Mouse (Mus musculus) gastrocnemius, postnatal 4 days (tissue): ENCODE measurements around the gene Abhd11. TPM values are rescaled to one million over a fixed set of nuclear protein-coding genes. Genes with fewer than 3 reads are reported as not detected.

ENCODE experiments used
- DNase-seq, 2 experiments: peaks; one replicate each; pipeline ENCODE4 v3.0.0; 2021 to 2022; ENCODE audit warnings: low spot score in 2 of 2, mixed read lengths in 2 of 2
- total RNA-seq, 2 experiments: library from RNA; stranded (reverse); gene quantifications; 2 replicates each; pipeline ENCODE4 v1.2.3; 2021

Gene Abhd11
- total RNA-seq, 2 experiments from 2014 or later: 44.0 to 44.6 TPM

- DNase-seq: peak in 1 of 2 experiments; percentile 29
These were observed 23.2 kb upstream of the Abhd11 start, which contains the start of gene Cldn3 for GRCm38 (mm10) chr5:134985633-134986297. Gene Cldn3 (plus strand): TSS chr5:134986214.

GRCm38 (mm10) chr5:134986298-134987268 is 22.4 kb upstream of the Abhd11 start:
- DNase-seq: peak in 1 of 2 experiments; percentile 15

DNA sequence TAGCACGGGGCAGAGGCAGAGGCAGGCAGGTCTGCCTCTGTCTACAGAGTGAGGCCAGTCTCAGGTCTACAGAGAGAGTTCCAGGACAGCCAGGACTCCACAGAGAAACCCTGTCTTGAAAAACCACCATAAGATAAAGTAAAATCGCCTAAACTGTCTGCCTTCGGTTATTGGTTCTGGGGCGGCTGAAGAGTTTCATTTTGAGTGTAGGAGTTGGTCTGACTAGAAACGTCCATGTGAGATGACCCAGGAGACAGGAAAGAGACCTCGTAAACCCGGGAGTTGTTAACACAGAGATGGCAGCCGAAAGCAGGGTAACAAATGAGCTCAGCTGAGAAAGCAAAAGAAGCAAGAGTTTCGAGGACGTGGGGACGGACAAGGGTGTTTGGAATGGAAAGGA is 19.8 kb upstream of the Abhd11 start:
- DNase-seq: no peak

GRCm38 (mm10) chr5:134989741-134990140 is 19.2 kb upstream of the Abhd11 start:
- no peak for DNase-seq

GRCm38 (mm10) chr5:134992566-134992965 is 16.4 kb upstream of the Abhd11 start:
- no peak for DNase-seq

- no peak for DNase-seq
These were observed 10.6 kb upstream of the Abhd11 start for GRCm38 (mm10) chr5:134998359-134998758.

GRCm38 (mm10) chr5:134999797-135000196 is 9.2 kb upstream of the Abhd11 start:
- DNase-seq: no peak

- no peak for DNase-seq
These were observed 8.2 kb upstream of the Abhd11 start for GRCm38 (mm10) chr5:135000751-135001150.

- peak in 1 of 2 experiments; percentile 17 for DNase-seq
These were observed 7.6 kb upstream of the Abhd11 start for GRCm38 (mm10) chr5:135001309-135001708.

DNA sequence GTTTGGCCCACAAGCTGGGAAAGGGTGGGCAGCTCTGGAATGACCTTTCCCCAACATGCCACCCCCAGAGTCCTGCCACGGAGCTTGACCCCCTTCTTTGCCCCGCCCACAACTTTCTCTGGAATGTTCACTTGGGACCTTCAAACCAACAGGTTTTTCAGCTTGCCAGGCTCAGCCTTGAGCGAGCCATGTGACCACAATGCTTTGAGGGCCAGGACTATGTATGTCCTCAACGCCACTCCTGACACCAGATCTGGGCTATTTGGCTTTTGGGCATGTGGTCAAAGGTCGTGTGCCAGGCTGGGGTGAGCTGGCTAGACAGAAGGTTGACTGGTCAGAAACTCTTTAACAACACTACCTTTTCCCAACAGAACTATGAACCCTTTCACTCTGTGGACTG is 6.8 kb upstream of the Abhd11 start:
- DNase-seq: no peak

DNA sequence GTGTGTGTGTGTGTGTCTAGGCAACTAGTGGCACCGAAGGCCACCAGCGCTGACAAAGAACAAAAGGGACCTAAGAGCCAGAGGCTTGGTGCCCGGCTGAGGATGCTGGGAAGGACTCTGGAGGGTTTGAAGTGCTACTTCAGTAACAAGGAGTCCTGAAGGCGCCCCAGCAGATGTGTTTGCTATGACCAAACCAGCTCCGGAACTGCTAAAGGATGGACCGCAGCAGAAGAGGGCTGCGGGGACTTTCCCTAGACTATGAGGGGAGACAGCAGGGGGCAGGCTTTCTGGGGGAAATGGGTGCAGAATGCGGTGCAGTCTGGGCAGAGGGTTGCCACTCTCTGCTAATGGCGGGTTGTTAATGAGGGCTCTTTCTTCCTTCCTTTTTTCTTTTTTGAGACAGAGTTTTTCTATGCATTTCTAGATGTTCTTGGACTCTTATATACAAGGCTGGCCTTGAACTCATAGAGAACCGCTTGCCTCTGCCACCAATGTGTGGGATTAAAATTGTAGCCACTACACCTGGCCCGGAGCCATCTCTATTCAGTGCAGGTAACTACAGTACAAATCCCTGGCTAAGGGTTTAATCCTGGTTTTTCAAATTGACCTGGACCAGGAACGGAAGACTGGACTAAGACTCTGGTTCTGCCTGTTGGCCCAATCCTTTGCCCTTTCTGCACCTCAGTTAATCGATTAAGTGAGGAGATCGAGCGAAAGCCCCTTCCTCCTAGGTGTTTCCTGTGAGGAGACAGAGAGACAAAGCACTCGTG is 965 bp upstream of the Abhd11 start:
- peak in 1 of 2 experiments; percentile 36 for DNase-seq

DNA sequence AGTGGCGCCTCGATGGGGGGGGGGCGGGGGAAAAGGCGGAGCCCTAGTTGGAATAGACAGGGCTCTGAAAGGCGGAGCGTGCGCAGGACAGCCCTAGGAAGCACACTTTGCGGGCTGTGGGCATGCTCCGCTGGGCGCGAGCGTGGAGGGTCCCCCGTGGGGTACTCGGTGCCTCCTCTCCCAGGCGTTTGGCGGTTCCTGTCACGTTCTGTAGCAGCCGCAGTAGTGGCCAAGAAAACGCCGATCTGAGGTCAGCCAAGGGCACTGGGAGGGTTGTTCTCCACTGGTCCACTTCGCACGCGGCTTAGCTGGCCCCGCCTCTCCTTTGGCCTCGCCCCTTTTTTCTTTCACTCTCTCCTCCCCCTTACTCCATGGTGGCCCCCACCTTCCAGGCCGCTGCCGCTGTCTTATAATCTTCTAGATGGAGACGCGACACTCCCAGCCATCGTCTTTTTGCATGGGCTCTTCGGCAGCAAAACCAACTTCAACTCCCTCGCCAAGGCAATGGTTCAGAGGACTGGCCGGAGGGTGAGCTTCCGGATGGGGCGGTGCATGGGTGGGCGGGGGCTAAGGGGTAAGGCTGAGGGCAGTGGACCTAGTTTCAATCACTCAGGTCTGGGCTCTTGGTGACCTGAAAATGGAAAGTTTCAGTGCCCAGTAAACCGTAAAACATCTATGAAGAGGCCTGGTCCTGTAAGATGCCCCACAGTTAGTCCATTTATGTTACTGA is 803 bp downstream of the Abhd11 start:
- DNase-seq: peak; percentile 69 to 88

DNA sequence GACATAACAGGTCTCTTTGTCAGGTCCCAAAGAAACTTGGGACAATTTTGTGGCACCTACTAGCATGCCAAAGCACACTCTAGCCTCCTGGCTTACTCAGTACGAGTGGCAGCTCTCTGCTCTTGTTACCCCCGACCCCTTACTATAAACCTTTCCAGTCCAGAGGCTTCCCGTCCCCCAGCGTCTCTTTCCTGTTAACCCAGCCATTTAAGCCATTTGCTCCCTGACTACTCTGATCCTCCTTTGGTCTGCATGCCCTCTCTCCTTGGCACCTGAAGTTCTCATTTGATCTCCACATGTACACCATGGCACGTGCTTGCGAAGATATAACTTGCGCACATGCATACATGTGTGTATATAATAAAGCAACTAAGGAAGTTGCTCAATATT is 1.4 kb downstream of the Abhd11 start:
- no peak for DNase-seq

GRCm38 (mm10) chr5:135010841-135011743 is 2.1 kb downstream of the Abhd11 start:
- DNase-seq: no peak

GRCm38 (mm10) chr5:135011809-135012613 is 3.1 kb downstream of the Abhd11 start:
- peak in 1 of 2 experiments; percentile 27 for DNase-seq

- peak; percentile 62 to 78 for DNase-seq
These were observed 3.9 kb downstream of the Abhd11 start for GRCm38 (mm10) chr5:135012671-135013441.

- peak; percentile 70 to 81 for DNase-seq
These were observed 6.5 kb downstream of the Abhd11 start for GRCm38 (mm10) chr5:135015497-135015896.

DNA sequence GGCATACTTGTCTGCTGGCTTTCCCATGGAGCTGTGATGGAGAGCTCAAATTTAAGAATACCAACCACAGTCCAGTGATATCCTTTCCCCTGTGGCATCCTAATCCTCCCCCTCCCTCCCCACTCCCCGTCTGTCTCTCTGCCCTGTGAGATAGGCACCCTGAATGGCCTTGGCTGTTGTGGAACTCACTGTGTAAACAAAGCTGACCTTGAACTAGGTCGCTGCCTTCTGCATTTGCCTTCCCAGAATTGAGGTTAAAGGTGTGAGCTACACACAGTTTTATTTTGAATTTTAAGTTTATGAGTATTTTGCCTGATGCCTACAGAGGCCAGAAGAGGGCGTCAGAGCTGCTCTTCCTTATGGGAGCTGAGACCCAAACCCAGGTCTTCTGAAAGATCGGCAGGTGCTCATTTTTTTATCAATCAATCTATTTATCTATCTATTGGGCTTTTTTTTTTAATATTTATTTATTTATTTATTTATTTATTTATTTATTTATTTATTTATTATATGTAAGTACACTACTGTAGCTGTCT is 7.3 kb downstream of the Abhd11 start:
- DNase-seq: no peak
